Mouse (Mus musculus): Measurements from ENCODE around the gene Cd81.

Cd81 gene

DNA sequence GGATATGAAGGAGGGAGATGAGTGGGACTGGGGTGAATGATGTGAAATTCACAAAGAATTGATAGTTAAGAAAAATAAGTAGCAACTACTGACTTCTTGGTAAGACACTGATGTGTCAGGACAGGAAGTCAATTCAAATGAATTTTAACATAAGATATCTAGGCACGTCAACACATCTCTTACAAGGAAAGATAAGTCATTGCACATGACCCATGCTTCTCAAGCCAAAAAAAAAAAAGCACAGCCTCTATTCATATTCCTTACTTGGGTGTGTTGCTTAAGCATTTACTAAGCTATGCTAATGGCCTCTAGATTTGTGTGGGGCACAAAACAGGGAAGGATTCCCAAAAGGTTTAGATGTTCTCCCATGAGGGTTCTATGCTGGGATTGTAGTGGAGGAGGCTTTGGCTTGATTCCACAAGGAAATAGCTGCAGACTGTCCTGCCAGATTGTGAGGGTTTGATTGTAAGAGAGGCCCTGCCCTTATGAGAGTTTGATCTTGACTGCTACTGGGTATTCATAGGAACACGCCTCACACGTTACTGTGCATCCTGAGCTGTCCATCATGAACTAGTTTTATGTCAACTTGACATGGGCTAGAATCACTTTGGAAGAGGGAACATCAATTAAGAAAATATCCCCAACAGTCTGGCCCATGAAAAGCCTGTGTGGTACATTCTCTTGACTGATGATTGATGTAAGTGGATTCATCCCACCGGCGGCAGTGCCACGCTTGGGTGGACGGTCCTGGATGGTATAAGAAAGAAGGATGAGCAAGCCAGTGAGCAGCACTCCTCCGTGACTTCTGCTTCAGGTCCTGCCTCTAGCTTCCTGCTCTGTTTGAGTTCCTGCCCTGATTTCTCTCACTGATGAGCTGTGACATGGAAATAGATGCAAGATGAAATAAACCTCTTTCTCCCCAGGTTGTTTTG is 17.8 kb upstream of the Cd81 start:
- no peak for TF ChIP-seq GATA4 (IDR thresholded peaks at IDR 0.05; ENCODE audit: insufficient replicate concordance, low read length)

DNA sequence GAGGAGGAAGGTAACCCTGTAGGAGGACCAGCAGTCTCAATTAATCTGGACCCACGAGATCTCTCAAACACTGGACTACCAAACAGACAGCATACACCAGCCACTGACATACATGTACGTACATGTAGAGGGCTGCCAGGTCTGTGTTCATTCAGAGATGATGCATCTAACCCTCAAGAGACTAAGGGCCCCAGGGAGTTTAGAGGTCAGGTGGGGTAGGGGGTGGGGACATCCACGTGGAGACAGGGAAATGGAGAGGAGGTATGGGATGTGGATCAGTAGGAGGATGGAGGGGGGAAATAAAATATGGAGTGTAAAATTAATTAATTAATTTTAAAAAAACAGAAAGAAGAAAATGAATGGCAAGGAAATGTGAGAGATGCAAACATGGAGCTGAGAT is 15.8 kb upstream of the Cd81 start:
- no peak for TF ChIP-seq GATA4 (IDR thresholded peaks at IDR 0.05; ENCODE audit: insufficient replicate concordance, low read length)

DNA sequence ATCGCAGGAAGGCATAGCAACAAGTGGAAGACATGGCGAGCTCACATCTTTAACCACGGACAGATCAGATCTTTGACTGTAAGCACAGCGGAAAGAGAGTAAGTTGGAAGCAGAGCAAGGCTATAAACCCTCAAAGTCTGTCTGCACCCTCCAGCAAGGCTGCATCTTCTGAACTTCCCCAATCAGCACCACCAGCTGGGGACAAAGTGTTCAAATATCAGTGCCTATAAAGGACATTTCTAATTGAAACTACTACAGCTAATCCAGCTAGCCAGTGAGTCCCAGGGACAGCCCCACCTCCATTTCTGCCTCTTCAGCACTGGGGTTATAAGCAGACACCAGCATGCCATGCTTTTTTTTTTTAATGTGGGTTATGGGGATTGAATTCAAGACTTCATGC is 15.2 kb upstream of the Cd81 start:
- no peak for TF ChIP-seq GATA4 (IDR thresholded peaks at IDR 0.05; ENCODE audit: insufficient replicate concordance, low read length)

GRCm38 (mm10) chr7:143038174-143038931 is 14.2 kb upstream of the Cd81 start:
- TF ChIP-seq GATA4 (IDR thresholded peaks at IDR 0.05; ENCODE audit: insufficient replicate concordance, low read length) = no peak

GRCm38 (mm10) chr7:143040561-143040960 is 12.0 kb upstream of the Cd81 start:
- TF ChIP-seq GATA4 (IDR thresholded peaks at IDR 0.05; ENCODE audit: insufficient replicate concordance, low read length) = no peak

DNA sequence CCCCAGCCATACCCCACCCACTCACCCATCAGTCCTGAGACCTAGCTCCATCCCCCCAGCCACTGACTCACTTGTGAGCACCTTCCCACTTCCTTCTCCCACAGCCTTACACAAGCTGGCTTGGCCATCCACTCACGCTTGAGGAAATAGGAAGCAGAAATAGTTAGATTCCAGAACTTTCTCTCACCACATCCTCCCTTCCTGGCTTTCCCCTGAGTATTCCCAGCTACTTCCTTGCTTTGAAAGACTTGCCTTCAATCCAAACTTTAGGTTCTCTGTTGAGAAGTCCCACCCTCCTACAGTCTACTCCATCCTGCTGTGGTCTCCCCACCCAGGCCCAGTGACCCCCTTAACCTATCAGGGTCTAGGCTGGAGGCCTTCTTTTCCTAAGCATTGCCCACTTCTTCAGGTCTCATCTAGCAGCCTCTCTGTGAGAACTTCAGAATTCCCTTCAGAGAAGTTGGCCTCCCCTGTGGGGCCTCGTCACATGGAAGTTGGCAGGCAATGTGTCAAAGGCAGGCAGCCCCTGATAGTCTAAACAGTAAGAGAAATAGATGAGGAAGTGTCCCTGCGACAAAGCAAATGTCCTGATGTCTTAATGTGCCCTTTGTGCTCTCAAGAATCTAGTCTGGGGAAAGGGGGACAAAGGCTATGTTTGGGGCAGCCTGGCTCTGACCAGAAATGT is 11.3 kb upstream of the Cd81 start:
- TF ChIP-seq GATA4 (IDR thresholded peaks at IDR 0.05; ENCODE audit: insufficient replicate concordance, low read length) = no peak

DNA sequence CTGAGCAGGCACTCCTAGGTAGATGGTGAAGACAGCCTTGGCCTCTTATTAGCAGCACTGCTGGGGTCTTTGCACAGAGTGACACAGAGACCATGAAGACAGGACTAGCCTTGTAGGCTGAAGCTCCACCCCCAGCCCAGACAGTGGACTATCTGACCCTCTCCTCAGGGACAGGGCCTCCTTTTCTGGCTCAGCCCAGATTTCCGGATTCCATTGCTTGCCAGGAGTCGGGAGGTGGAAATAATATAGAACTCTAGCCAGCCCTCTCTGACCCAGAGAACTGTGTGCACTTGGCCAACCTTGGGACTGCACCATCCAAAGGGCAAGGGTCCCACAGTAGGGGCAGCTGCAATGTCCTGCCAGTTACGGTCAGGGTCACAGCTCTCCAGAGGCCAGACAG is 10.4 kb upstream of the Cd81 start:
- TF ChIP-seq GATA4 (IDR thresholded peaks at IDR 0.05; ENCODE audit: insufficient replicate concordance, low read length) = peak; percentile 51; the same call in 1 of the 2 replicates

DNA sequence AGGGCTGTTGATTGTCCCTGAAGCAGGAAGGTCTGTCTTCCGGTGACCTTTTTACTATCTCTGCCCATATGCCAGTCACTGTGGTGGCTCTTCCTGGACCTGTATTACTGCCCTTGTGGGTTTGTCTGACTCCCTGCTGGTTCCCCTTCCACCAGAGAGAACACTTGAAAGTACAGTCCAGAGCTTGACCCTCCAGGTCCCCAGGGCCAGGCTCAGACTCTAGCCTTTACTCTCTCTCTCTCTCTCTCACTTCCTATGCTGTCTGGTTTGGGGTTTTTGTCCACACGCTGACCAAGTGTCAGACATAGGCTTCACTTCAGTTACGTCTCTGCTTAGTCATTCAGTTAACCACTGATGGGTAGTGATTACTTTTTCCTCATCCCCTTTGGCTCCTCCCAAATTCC is 9.6 kb upstream of the Cd81 start:
- TF ChIP-seq GATA4 (IDR thresholded peaks at IDR 0.05; ENCODE audit: insufficient replicate concordance, low read length) = no peak

- no peak for TF ChIP-seq GATA4 (IDR thresholded peaks at IDR 0.05; ENCODE audit: insufficient replicate concordance, low read length)
These were observed 8.3 kb upstream of the Cd81 start for GRCm38 (mm10) chr7:143044049-143044825.

- TF ChIP-seq GATA4 (IDR thresholded peaks at IDR 0.05; ENCODE audit: insufficient replicate concordance, low read length) = no peak
These were observed 7.7 kb upstream of the Cd81 start for GRCm38 (mm10) chr7:143044826-143045206.

- TF ChIP-seq GATA4 (IDR thresholded peaks at IDR 0.05; ENCODE audit: insufficient replicate concordance, low read length) = no peak
These were observed 6.2 kb upstream of the Cd81 start for GRCm38 (mm10) chr7:143046358-143046757.

DNA sequence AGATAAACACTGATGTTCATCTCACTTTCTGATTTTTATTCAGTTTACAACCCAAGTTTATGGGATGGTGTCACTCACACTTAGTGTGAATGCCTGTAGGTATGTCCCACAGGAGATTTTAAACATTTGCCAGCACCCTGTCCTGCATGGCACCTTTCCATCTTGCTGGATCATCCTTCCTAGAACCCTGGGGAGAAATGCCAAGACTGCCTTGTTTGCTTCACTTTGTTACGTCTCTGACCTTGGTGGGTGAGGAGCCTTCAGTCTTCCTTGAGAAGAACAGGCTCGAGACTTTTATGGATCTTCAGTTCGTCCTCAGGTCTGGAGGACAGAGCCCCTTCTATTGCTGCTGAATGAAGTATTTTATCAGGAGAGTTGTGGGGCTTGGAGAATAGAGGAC is 3.2 kb upstream of the Cd81 start:
- no peak for TF ChIP-seq GATA4 (IDR thresholded peaks at IDR 0.05; ENCODE audit: insufficient replicate concordance, low read length)

DNA sequence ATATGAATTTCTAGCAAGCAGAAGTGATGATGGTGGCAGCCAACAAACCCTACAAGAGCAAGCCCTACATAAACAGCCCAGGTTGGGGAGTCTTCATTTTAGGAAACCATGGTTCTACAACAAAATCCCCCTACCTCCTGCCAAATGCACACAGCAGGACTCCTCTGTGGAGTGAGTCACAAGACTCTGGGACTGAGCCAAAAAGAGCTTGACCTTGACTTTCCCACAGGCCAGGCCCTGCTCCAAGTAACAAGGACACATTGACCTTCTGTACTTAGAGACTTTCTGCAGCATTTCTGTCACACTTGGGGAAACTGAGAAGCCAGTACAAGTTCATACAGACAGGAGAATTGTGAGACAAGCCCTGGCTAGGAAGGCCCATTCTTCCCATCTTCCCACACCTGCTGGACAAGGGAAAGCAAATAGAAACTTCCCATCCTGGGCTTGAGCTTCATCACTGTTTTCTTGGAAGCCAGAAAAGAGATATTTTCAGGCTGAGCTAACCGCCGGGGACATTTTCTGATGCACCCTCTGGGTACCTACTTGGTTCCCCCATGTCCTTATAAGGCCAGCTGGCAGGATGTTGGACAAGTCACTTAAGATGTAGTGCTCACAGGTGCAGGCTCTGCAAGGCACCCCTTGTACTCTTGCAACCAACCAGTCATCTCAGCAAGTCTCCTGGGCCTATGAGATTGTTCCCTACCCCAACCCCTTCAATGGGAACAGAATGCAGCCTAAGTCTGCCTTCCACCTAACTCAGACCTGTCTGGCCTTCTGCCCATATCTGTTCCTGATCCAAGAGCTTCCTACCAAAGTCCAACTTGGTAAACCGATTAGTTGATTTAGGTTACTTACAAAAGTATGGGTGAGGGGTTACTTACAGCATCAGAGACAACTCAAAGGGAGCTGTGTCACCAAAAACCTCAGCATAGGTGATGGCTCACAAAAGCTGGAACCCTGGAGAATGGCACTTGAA is 2.4 kb upstream of the Cd81 start:
- TF ChIP-seq GATA4 (IDR thresholded peaks at IDR 0.05; ENCODE audit: insufficient replicate concordance, low read length) = no peak

GRCm38 (mm10) chr7:143051316-143051715 is 1.2 kb upstream of the Cd81 start:
- TF ChIP-seq GATA4 (IDR thresholded peaks at IDR 0.05; ENCODE audit: insufficient replicate concordance, low read length) = no peak

Measured in liver, adult (tissue).